Mouse (Mus musculus) stomach, embryonic 14.5 days (tissue): Measurements from ENCODE around the gene Wapl. TPM values are rescaled to one million over a fixed set of nuclear protein-coding genes. Genes with fewer than 3 reads are reported as not detected.

Experiments
- ATAC-seq: fragments of 200-750 bp; cut with Nextera tagmentation; 2 replicates; pipeline ENCODE4 v1.8.0; 2017; ENCODE audit warnings: low read depth, moderate TSS enrichment; ENCODE audit not compliant: insufficient number of reproducible peaks, insufficient read depth, low FRiP score
- H3K27ac ChIP-seq: fragments of 300-500 bp; sonication (generic); 2 replicates; pipeline ENCODE4 v1.5.1; 2014; ENCODE audit warnings: mild to moderate bottlenecking, low read length, moderate library complexity, mixed read lengths
- H3K27me3 ChIP-seq: fragments of 300-500 bp; sonication (generic); 2 replicates; pipeline ENCODE4 v1.6.1; 2014; ENCODE audit warnings: low read length, control low read depth, mixed read lengths; ENCODE audit not compliant: control insufficient read depth, insufficient read depth
- H3K36me3 ChIP-seq: fragments of 300-500 bp; sonication (generic); 2 replicates; pipeline ENCODE4 v1.6.1; 2014; ENCODE audit warnings: mild to moderate bottlenecking, control low read depth, low read length, moderate library complexity, mixed read lengths; ENCODE audit not compliant: control insufficient read depth, insufficient read depth
- H3K4me1 ChIP-seq: fragments of 300-500 bp; sonication (generic); 2 replicates; pipeline ENCODE4 v1.6.1; 2014; ENCODE audit warnings: low read length, control low read depth, mixed read lengths; ENCODE audit not compliant: control insufficient read depth, insufficient read depth
- H3K4me2 ChIP-seq: fragments of 300-500 bp; sonication (generic); replicated peaks from 2 replicates; pipeline ENCODE4 v1.6.1; 2014; ENCODE audit warnings: low read depth, low read length, control low read depth
- H3K4me3 ChIP-seq: fragments of 300-500 bp; sonication (generic); 2 replicates; pipeline ENCODE4 v1.5.1; 2014; ENCODE audit warnings: low read depth, low read length, control low read depth
- H3K9ac ChIP-seq: fragments of 300-500 bp; sonication (generic); replicated peaks from 2 replicates; pipeline ENCODE4 v1.6.1; 2014; ENCODE audit warnings: low read depth, mild to moderate bottlenecking, control low read depth, low read length, moderate library complexity, mixed read lengths
- H3K9me3 ChIP-seq: fragments of 300-500 bp; sonication (generic); 2 replicates; pipeline ENCODE4 v1.6.1; 2016; ENCODE audit warnings: low read depth, low read length, control low read depth; ENCODE audit not compliant: control insufficient read depth
- WGBS: fragments of 180-500 bp; shearing (Covaris S2); extraction: QIAGEN DNeasy Blood & Tissue Kit; methylation state at CpG from one replicate; pipeline ENCODE4 v1.1.7; 2014; 5-methylcytosine and 5-hydroxymethylcytosine counted together
- polyA plus RNA-seq: library from polyadenylated mRNA; unstranded; fragments of >200 nt; fragmentation: Nextera tagmentation; extraction: Ambion mirVana; gene quantifications from 2 replicates; pipeline ENCODE4 v1.2.1, GENCODE M21; 2014

The Wapl gene
- polyA plus RNA-seq, 1 experiment from 2014 or later, result 31.1 TPM

DNA sequence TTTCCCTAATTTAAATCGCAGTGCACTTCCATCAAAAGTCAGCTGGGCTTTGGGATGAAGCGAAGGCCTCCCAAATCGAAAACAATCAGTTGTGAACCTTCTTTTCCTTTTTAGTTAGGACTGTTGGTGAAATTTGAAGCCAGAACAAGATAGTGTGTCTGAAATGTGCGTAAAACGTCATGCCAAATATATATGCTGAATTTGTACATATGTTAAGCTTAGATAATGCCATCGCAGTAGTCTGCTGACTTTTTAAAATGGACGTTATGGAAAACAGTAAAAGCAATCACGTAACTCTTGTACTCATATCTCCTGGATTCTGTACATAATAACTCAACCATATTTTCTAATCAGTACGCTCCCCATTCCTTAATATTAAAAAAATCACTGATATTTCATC lies 1.2 kb downstream of the Wapl start:
- peak overlapping the region; percentile 96 for H3K9ac ChIP-seq
- H3K9me3 ChIP-seq, result no peaks in the 10 kb centered on the region
- no peaks in the 10 kb centered on the region for H3K27me3 ChIP-seq
- H3K27ac ChIP-seq, result peak overlapping the region; percentile 94; the same call in 1 of the 2 replicates
- peak overlapping the region; percentile 80 for H3K4me2 ChIP-seq
- 21% methylated on average over 9 of the region's 9 CpGs for WGBS
- peak overlapping the region; percentile 97 for H3K4me3 ChIP-seq
- peaks cover 11% of the 10 kb centered on the region for H3K36me3 ChIP-seq
- 0 out of 2 replicates have a peak, but pooled peaks cover 7% of the 10 kb centered on the region for H3K4me1 ChIP-seq
- ATAC-seq, result no peak

DNA sequence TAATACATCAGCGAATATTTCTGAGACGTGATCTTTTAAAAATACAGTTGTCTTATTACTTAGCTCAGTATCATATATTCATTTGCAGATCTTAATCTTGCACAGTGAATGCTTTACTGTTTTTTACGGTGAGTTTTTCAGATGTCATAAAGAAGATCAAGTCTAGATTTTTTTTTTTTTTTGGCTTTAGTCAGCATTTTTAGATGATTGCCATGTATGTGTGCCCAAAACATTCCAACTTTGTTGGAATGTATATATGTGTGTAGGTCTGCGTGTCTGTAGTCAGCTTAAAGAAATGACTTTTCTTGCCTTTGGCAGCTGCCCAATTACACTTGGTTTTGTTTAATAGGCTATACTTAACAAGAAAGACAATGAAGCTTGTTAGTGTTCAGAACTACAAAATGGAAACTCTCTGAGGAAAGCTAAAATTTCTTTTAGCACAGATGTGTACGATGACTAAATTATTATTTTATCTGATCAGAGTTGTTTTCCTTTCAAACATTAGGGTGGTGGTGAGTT lies 1.7 kb downstream of the Wapl start:
- ATAC-seq, result no peak
- peak overlapping the region; percentile 80 for H3K4me2 ChIP-seq
- WGBS, result 57% methylated on average over 5 of the region's 5 CpGs
- peak overlapping the region; percentile 97; the same call in 1 of the 2 replicates for H3K4me3 ChIP-seq
- no peaks in the 10 kb centered on the region for H3K9me3 ChIP-seq
- H3K9ac ChIP-seq, result 0 out of 2 replicates have a peak overlapping the region, but pooled peaks have one; percentile 96
- H3K36me3 ChIP-seq, result peaks cover 11% of the 10 kb centered on the region
- 0 out of 2 replicates have a peak, but pooled peaks cover 7% of the 10 kb centered on the region for H3K4me1 ChIP-seq
- no peaks in the 10 kb centered on the region for H3K27me3 ChIP-seq
- no peak overlapping the region for H3K27ac ChIP-seq

DNA sequence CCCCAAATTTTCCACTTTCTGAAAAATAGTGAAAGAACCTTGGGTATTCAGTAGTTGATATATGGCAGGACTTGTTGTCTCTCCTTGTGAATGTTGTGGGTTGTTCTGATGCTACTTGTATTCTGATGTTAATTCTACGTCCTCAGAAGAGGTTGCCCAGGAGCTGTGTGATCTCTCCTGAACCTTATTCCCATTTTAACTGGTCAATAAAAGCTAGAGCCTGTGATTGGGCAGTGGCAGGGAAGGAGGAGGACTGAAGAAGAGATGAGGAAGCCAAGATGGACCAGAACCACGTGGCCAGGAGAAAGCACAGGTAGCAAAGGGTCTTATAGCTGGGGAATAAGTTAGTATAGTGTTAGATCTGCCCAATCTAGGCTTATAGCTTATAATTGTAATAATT lies 7.1 kb downstream of the Wapl start:
- no peak for ATAC-seq
- Histone ChIP-seq H3K27ac (no peak overlapping the region), H3K4me1 (0 out of 2 replicates have a peak, but pooled peaks cover 4% of the 10 kb centered on the region), H3K4me3 (no peak overlapping the region), H3K36me3 (peaks cover 11% of the 10 kb centered on the region), H3K9ac (no peak overlapping the region), H3K27me3 (no peaks in the 10 kb centered on the region), H3K9me3 (no peaks in the 10 kb centered on the region), H3K4me2 (no peak overlapping the region)
- 80% methylated on average over 2 of the region's 2 CpGs for WGBS

DNA sequence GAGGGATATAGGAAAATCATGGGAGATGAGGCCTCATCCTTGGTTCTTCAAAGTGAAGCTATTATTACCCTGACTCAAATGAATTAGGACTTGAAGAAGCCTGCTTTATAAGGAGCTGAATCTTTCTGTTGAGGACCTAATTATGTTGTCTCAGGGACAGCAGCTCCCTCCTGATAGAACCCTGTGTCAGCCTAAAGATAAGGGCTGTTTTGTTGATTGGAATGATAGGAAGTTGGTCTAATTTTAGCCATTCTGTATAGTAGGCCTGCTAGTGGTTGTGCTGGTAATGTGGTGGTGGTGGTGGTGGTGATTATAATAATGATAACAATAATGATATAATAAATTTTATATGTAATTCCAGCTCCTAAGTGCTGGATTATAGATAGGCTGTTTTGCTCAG lies 11.3 kb downstream of the Wapl start:
- Histone ChIP-seq H3K27ac (no peak overlapping the region), H3K4me1 (0 out of 2 replicates have a peak, but pooled peaks cover 4% of the 10 kb centered on the region), H3K27me3 (no peaks in the 10 kb centered on the region), H3K36me3 (no peaks in the 10 kb centered on the region; the same call in 1 of the 2 replicates), H3K9ac (no peak overlapping the region), H3K9me3 (no peaks in the 10 kb centered on the region), H3K4me2 (no peak overlapping the region), H3K4me3 (no peak overlapping the region)
- ATAC-seq, result no peak

- H3K9me3 ChIP-seq, result no peaks in the 10 kb centered on the region
- no peak overlapping the region for H3K9ac ChIP-seq
- ATAC-seq, result no peak
- H3K36me3 ChIP-seq, result peaks cover 20% of the 10 kb centered on the region
- no peaks in the 10 kb centered on the region for H3K27me3 ChIP-seq
- H3K4me1 ChIP-seq, result no peaks in the 10 kb centered on the region
- 97% methylated on average over 4 of the region's 4 CpGs for WGBS
- no peak overlapping the region for H3K4me3 ChIP-seq
- H3K4me2 ChIP-seq, result no peak overlapping the region
- H3K27ac ChIP-seq, result no peak overlapping the region
Measured at GRCm38 (mm10) chr14:34693970-34694369, 20.2 kb downstream of the Wapl start.

GRCm38 (mm10) chr14:34697376-34697775 lies 23.6 kb downstream of the Wapl start:
- 85% methylated on average over 1 of the region's 1 CpGs for WGBS
- H3K27ac ChIP-seq, result no peak overlapping the region
- H3K9ac ChIP-seq, result no peak overlapping the region
- peaks cover 11% of the 10 kb centered on the region for H3K36me3 ChIP-seq
- no peak for ATAC-seq
- H3K4me1 ChIP-seq, result no peaks in the 10 kb centered on the region
- H3K4me3 ChIP-seq, result no peak overlapping the region
- no peaks in the 10 kb centered on the region for H3K9me3 ChIP-seq
- no peaks in the 10 kb centered on the region for H3K27me3 ChIP-seq
- H3K4me2 ChIP-seq, result no peak overlapping the region

DNA sequence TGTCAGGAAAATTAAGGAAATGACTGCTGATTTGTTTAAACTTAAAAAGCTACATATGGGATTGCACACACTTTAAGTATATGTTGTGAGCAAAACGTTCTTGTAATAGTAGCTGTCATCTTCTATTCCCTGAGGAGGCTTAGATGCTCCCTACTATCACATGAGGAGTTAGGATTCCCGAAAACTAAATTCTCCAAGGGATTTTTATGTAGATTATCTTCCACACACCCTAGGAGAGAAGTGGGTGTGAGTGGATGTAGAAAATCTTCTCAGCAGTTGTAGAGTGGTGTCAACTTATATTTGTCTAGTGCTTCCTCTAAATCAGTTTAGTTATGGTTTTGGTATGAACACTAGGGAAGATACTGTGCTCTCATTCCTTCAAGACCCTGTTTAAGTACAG lies 36.5 kb downstream of the Wapl start:
- Histone ChIP-seq H3K4me2 (no peak overlapping the region), H3K27me3 (no peaks in the 10 kb centered on the region), H3K27ac (no peak overlapping the region), H3K9me3 (no peaks in the 10 kb centered on the region), H3K4me3 (no peak overlapping the region), H3K9ac (no peak overlapping the region), H3K36me3 (no peaks in the 10 kb centered on the region), H3K4me1 (no peaks in the 10 kb centered on the region)
- ATAC-seq, result no peak
- WGBS, result 84% methylated on average over 2 of the region's 2 CpGs

GRCm38 (mm10) chr14:34712027-34712426 lies 38.3 kb downstream of the Wapl start:
- Histone ChIP-seq H3K9ac (no peak overlapping the region), H3K27ac (no peak overlapping the region), H3K4me3 (no peak overlapping the region), H3K27me3 (no peaks in the 10 kb centered on the region), H3K36me3 (no peaks in the 10 kb centered on the region), H3K4me2 (no peak overlapping the region), H3K4me1 (no peaks in the 10 kb centered on the region), H3K9me3 (no peaks in the 10 kb centered on the region)
- no peak for ATAC-seq
- WGBS, result 96% methylated on average over 3 of the region's 3 CpGs

DNA sequence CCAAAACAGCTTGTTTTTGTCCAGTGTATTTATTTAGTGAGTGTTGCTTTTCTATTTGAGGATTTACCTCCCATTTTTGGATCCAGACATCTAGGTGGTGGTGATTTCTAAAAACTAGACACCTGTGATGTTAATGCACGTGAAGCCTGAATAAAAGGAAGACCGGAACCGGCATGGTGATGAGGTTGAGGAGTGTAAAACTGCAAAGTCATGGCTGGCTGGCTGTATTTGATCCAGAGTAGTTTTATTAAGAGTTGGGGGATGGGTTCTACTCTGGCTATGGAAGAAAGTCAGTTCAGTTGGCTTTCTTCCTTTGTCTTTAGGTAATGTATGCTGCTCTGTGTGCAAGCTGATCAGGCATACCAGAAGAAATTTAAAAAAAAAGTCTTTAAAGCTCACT lies 39.1 kb downstream of the Wapl start:
- no peak for ATAC-seq
- H3K4me1 ChIP-seq, result no peaks in the 10 kb centered on the region
- no peaks in the 10 kb centered on the region for H3K9me3 ChIP-seq
- no peak overlapping the region for H3K27ac ChIP-seq
- no peak overlapping the region for H3K4me3 ChIP-seq
- no peaks in the 10 kb centered on the region for H3K27me3 ChIP-seq
- H3K4me2 ChIP-seq, result no peak overlapping the region
- no peak overlapping the region for H3K9ac ChIP-seq
- no peaks in the 10 kb centered on the region for H3K36me3 ChIP-seq
- WGBS, result 95% methylated on average over 3 of the region's 3 CpGs
